Mouse (Mus musculus): ENCODE results near the gene Vasp. TPM values are rescaled to one million over a fixed set of nuclear protein-coding genes. Genes with fewer than 3 reads are reported as not detected.
"Not testable (repeated sequence)": the region's sequence is repeated elsewhere in the genome, so short reads cannot be mapped to it uniquely, and the experiment has no call there.

Gene Vasp
- polyA plus RNA-seq, 1 experiment from 2014 or later, result 62.3 TPM

GRCm38 (mm10) chr7:19282791-19283405 lies 11.3 kb upstream of the Vasp start:
- H3K9ac ChIP-seq (ENCODE audit: low read length), result peak overlapping the region; percentile 61; the same call in 1 of the 2 replicates
- H3K27ac ChIP-seq (replicated peaks; ENCODE audit: low read depth, low read length), result no peak overlapping the region
- H3K36me3 ChIP-seq (ENCODE audit: control insufficient read depth, insufficient read depth, low read length), result no peaks in the 10 kb centered on the region
- ATAC-seq (ENCODE audit: insufficient number of reproducible peaks, low FRiP score, low TSS enrichment, low read depth) (peak; percentile 74), DNase-seq (ENCODE audit: low spot score) (peak; percentile 82)
- peak overlapping the region; percentile 43 for H3K4me3 ChIP-seq (ENCODE audit: low read depth, low read length)
- peak overlapping the region; percentile 90 for H3K4me2 ChIP-seq (ENCODE audit: low read depth, severe bottlenecking)
- WGBS, result 1% methylated on average over 30 of the region's 35 CpGs
- H3K9me3 ChIP-seq (ENCODE audit: control insufficient read depth, low read length), result 0 out of 2 replicates have a peak, but pooled peaks cover 3% of the 10 kb centered on the region
- H3K4me1 ChIP-seq (ENCODE audit: control insufficient read depth, insufficient read depth, low read length), result peaks cover 11% of the 10 kb centered on the region; the same call in 1 of the 2 replicates
- H3K27me3 ChIP-seq (ENCODE audit: control insufficient read depth, insufficient read depth, low read length), result peaks cover 45% of the 10 kb centered on the region

GRCm38 (mm10) chr7:19282385-19282784 lies 10.8 kb upstream of the Vasp start, which contains the start of gene Rtn2:
Rtn2 (plus strand) TSS chr7:19282624.
- Histone ChIP-seq H3K9me3 (ENCODE audit: control insufficient read depth, low read length) (0 out of 2 replicates have a peak, but pooled peaks cover 3% of the 10 kb centered on the region), H3K27ac (replicated peaks; ENCODE audit: low read depth, low read length) (no peak within 1 kb of the TSS), H3K9ac (ENCODE audit: low read length) (peak within 1 kb of the TSS; percentile 61; the same call in 1 of the 2 replicates), H3K36me3 (ENCODE audit: control insufficient read depth, insufficient read depth, low read length) (no peaks in the 10 kb centered on the region), H3K4me1 (ENCODE audit: control insufficient read depth, insufficient read depth, low read length) (peaks cover 11% of the 10 kb centered on the region; the same call in 1 of the 2 replicates), H3K4me2 (ENCODE audit: low read depth, severe bottlenecking) (peak within 1 kb of the TSS; percentile 90), H3K27me3 (ENCODE audit: control insufficient read depth, insufficient read depth, low read length) (peaks cover 50% of the 10 kb centered on the region), H3K4me3 (ENCODE audit: low read depth, low read length) (peak within 1 kb of the TSS; percentile 43)
- 2% methylated on average over 37 of the region's 37 CpGs for WGBS
- ATAC-seq (ENCODE audit: insufficient number of reproducible peaks, low FRiP score, low TSS enrichment, low read depth), result peak; percentile 46
- peak; percentile 83 for DNase-seq (ENCODE audit: low spot score)

GRCm38 (mm10) chr7:19281680-19282304 lies 10.2 kb upstream of the Vasp start:
- H3K9me3 ChIP-seq (ENCODE audit: control insufficient read depth, low read length); H3K9ac ChIP-seq (ENCODE audit: low read length); H3K36me3 ChIP-seq (ENCODE audit: control insufficient read depth, insufficient read depth, low read length); H3K4me3 ChIP-seq (ENCODE audit: low read depth, low read length); H3K4me2 ChIP-seq (ENCODE audit: low read depth, severe bottlenecking); ATAC-seq (ENCODE audit: insufficient number of reproducible peaks, low FRiP score, low TSS enrichment, low read depth); H3K27ac ChIP-seq (replicated peaks; ENCODE audit: low read depth, low read length): not testable (repeated sequence)
- DNase-seq (ENCODE audit: low spot score), result peak; percentile 43
- H3K27me3 ChIP-seq (ENCODE audit: control insufficient read depth, insufficient read depth, low read length), result peaks cover 50% of the 10 kb centered on the region
- WGBS, result 25% methylated on average over 6 of the region's 6 CpGs
- H3K4me1 ChIP-seq (ENCODE audit: control insufficient read depth, insufficient read depth, low read length), result peaks cover 11% of the 10 kb centered on the region; the same call in 1 of the 2 replicates

GRCm38 (mm10) chr7:19279581-19280114 lies 8.0 kb upstream of the Vasp start, which contains the start of gene Ppm1n:
Ppm1n (minus strand) TSS chr7:19280064.
- no peak for ATAC-seq (ENCODE audit: insufficient number of reproducible peaks, low FRiP score, low TSS enrichment, low read depth)
- H3K4me2 ChIP-seq (ENCODE audit: low read depth, severe bottlenecking), result peak within 1 kb of the TSS; percentile 42
- under 1% methylated on average over 45 of the region's 46 CpGs for WGBS
- DNase-seq (ENCODE audit: low spot score), result peak; percentile 43
- H3K9me3 ChIP-seq (ENCODE audit: control insufficient read depth, low read length), result 0 out of 2 replicates have a peak, but pooled peaks cover 3% of the 10 kb centered on the region
- no peak within 1 kb of the TSS for H3K9ac ChIP-seq (ENCODE audit: low read length)
- no peaks in the 10 kb centered on the region for H3K36me3 ChIP-seq (ENCODE audit: control insufficient read depth, insufficient read depth, low read length)
- peaks cover 11% of the 10 kb centered on the region; the same call in 1 of the 2 replicates for H3K4me1 ChIP-seq (ENCODE audit: control insufficient read depth, insufficient read depth, low read length)
- H3K27ac ChIP-seq (replicated peaks; ENCODE audit: low read depth, low read length), result no peak within 1 kb of the TSS
- H3K4me3 ChIP-seq (ENCODE audit: low read depth, low read length), result peak within 1 kb of the TSS; percentile 29
- H3K27me3 ChIP-seq (ENCODE audit: control insufficient read depth, insufficient read depth, low read length), result peaks cover 50% of the 10 kb centered on the region

GRCm38 (mm10) chr7:19279052-19279451 lies 7.4 kb upstream of the Vasp start:
- WGBS, result 6% methylated on average over 34 of the region's 34 CpGs
- peak overlapping the region; percentile 29 for H3K4me3 ChIP-seq (ENCODE audit: low read depth, low read length)
- DNase-seq (ENCODE audit: low spot score) (peak; percentile 33), ATAC-seq (ENCODE audit: insufficient number of reproducible peaks, low FRiP score, low TSS enrichment, low read depth) (no peak)
- peaks cover 50% of the 10 kb centered on the region for H3K27me3 ChIP-seq (ENCODE audit: control insufficient read depth, insufficient read depth, low read length)
- H3K9me3 ChIP-seq (ENCODE audit: control insufficient read depth, low read length), result 0 out of 2 replicates have a peak, but pooled peaks cover 3% of the 10 kb centered on the region
- H3K4me2 ChIP-seq (ENCODE audit: low read depth, severe bottlenecking), result peak overlapping the region; percentile 42
- peaks cover 11% of the 10 kb centered on the region; the same call in 1 of the 2 replicates for H3K4me1 ChIP-seq (ENCODE audit: control insufficient read depth, insufficient read depth, low read length)
- no peaks in the 10 kb centered on the region for H3K36me3 ChIP-seq (ENCODE audit: control insufficient read depth, insufficient read depth, low read length)
- H3K9ac ChIP-seq (ENCODE audit: low read length), result no peak overlapping the region
- H3K27ac ChIP-seq (replicated peaks; ENCODE audit: low read depth, low read length), result no peak overlapping the region

- Histone ChIP-seq H3K4me1 (ENCODE audit: control insufficient read depth, insufficient read depth, low read length) (0 out of 2 replicates have a peak, but pooled peaks cover 6% of the 10 kb centered on the region), H3K27me3 (ENCODE audit: control insufficient read depth, insufficient read depth, low read length) (peaks cover 36% of the 10 kb centered on the region), H3K27ac (replicated peaks; ENCODE audit: low read depth, low read length) (no peak overlapping the region), H3K9me3 (ENCODE audit: control insufficient read depth, low read length) (0 out of 2 replicates have a peak, but pooled peaks cover 3% of the 10 kb centered on the region), H3K36me3 (ENCODE audit: control insufficient read depth, insufficient read depth, low read length) (no peaks in the 10 kb centered on the region), H3K9ac (ENCODE audit: low read length) (no peak overlapping the region), H3K4me3 (ENCODE audit: low read depth, low read length) (no peak overlapping the region), H3K4me2 (ENCODE audit: low read depth, severe bottlenecking) (no peak overlapping the region)
- DNase-seq (ENCODE audit: low spot score), result no peak
- no peak for ATAC-seq (ENCODE audit: insufficient number of reproducible peaks, low FRiP score, low TSS enrichment, low read depth)
- 49% methylated on average over 4 of the region's 4 CpGs for WGBS
These were observed 4.6 kb upstream of the Vasp start for GRCm38 (mm10) chr7:19276253-19276652.

- peak overlapping the region; percentile 63 for H3K27ac ChIP-seq (replicated peaks; ENCODE audit: low read depth, low read length)
- H3K4me2 ChIP-seq (ENCODE audit: low read depth, severe bottlenecking), result peak overlapping the region; percentile 99
- H3K9me3 ChIP-seq (ENCODE audit: control insufficient read depth, low read length), result no peaks in the 10 kb centered on the region
- peak overlapping the region; percentile 70 for H3K9ac ChIP-seq (ENCODE audit: low read length)
- peak overlapping the region; percentile 89 for H3K4me3 ChIP-seq (ENCODE audit: low read depth, low read length)
- no peaks in the 10 kb centered on the region for H3K36me3 ChIP-seq (ENCODE audit: control insufficient read depth, insufficient read depth, low read length)
- DNase-seq (ENCODE audit: low spot score) (peak; percentile 88), ATAC-seq (ENCODE audit: insufficient number of reproducible peaks, low FRiP score, low TSS enrichment, low read depth) (peak; percentile 74)
- H3K4me1 ChIP-seq (ENCODE audit: control insufficient read depth, insufficient read depth, low read length), result peaks cover 17% of the 10 kb centered on the region
- H3K27me3 ChIP-seq (ENCODE audit: control insufficient read depth, insufficient read depth, low read length), result no peaks in the 10 kb centered on the region
- under 1% methylated on average over 36 of the region's 36 CpGs for WGBS
These were observed 652 bp upstream of the Vasp start for GRCm38 (mm10) chr7:19272173-19272764.
